Mouse (Mus musculus): ENCODE results near the gene Dpp4.

Gene Dpp4

DNA sequence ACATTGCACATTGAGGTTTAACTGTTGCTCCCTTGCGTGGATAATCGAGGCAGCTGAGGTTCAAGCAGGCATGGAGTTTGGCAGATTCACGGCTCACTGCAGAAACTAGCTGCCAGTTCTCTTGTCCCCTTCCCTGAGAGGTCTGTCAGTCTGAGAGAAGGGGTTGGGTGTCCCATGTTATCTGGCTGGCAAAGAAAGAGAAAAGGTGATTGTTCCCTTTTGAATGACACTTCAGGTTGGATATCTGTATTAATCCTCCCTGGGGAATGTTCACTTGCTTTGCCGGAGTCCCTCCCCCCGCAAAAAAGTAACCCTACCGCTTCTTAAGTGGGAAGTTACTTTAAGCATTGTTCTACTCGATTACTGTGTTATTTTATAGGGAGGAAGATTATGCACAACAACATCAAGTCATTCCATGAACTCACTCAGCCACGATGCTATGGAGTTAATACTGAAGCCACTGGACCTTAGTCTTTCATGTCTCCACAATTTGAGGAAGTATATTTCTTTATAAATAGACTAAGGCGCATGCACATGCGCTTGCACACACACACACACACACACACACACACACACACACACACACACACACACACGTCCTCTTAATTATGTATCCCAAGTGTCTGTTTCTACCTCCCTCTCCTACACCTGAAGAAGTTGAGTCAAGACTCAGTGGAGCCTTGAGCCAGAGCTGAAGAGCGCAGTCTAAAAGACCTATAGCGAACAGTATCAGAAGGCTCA, at the start of gene Dpp4:
Gene Dpp4, minus strand, starts transcription at position 151 of the 741 bp plus-strand sequence.
- no peak for DNase-seq (ENCODE audit: extremely low read depth, insufficient read length, low spot score)

DNA sequence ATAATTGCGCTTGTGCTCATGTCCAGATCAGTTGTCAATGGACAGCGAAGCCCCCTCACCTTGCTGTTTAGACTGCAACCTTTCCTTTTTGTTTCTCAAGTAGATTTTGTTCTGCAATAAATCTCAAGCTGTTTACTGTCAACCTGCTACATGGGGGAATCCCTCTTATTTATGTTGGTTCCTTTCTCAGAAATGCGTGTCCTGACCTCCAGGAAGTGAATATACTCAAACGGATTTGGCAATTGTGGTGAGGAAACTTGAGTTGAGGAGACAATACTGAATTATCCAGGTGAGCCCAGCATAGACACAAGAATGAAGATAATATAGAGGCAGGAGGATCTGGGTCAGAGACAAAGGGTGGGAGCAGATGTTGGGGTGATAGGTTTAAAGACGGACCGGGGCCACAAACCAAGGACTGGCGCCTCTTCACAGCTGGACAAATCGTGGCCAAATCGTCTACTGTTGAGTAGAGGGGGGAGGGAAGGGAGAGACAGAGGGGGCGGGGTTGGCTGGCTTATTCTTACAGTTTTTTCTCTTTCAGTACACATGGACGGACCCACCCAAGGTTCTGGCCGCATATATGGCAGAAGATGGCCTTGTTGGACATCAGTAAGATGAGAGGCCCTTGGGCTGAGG, 48.9 kb upstream of the Dpp4 start:
- DNase-seq (ENCODE audit: extremely low read depth, insufficient read length, low spot score) = no peak

DNA sequence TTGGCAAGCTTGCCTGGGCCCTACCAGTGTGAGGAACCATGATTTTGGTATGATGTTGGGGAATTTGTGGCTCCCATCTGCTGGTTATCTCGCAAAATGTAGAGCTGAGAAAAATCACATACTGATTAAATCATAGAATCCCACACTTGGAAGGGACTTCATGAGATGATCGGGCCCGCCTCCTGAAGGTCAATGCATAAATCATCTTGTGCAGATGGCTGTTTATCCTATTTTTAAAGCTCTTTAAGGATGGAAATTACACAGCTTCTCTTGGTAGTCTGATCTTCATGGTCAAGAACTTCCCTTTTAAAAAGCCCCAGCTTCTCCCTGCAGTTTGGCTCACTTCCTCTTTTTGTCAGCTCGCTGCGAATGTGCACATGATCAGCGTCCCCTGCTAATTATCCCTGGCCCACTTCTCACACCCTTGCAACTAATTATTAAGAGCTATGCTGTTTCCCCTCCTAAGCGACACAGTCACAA, 48.2 kb upstream of the Dpp4 start:
- no peak for DNase-seq (ENCODE audit: extremely low read depth, insufficient read length, low spot score)

DNA sequence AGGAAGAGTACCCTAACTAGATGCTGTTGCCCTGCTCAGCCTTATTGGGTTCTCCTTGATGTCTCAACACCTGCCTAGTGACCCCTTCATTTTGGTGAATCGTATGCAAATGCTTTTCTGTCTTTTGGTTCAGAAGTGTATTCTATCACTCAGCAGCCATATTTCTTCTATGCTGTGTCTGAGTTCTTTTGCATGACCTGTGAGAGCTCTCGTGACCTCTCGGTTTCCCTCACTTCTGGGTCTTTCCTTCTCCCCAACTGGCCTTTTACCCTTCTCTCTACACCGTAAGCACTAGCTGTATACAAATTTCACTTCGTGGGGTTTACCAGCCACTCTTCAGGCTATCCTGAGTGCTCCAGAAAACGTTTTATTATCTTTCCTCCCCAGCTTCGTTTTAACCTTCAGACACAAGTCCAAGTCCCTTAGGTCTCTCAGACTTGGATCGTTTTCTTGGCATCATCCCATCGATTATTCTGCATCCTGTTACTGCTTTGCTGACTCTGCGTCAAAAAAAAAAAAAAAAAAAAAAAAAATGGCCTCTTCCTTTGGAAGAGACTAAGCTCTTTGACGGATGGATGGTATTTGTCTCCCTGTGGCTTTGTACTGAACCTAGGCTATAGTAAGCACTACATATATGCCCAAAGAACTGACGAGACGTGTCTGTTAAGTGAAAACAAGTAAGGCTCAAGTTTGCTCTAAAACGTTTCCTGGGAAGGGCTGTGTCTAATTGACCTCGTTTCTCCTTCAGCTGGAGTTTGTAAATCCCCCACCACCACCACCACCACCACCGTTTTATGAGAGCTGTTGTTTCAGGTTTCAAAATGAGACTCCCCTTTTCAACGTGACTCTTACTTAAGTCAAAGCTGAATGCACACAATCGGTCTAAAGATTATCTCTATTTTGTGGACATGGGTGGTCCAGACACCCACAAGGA, 47.5 kb upstream of the Dpp4 start:
- DNase-seq (ENCODE audit: extremely low read depth, insufficient read length, low spot score) = no peak

DNA sequence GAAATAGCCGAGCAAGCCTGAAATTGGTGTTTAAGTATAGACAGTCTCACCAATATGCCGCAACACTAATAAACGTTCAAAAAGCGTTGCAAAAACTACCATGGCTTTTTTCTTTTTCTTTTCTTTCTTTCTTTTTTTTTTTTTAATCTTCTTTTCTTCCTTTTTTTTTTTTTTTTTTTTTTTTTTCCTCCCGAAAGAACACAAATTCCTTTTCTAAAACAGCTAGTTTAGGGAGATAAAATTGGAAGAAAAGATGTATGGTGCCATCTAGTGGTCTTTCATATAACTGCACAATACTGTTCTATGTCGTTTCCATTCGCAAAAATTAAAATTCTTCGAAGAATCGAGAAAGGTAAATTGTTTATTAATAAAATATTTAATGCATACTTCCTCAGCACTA, 46.0 kb upstream of the Dpp4 start:
- no peak for DNase-seq (ENCODE audit: extremely low read depth, insufficient read length, low spot score)

DNA sequence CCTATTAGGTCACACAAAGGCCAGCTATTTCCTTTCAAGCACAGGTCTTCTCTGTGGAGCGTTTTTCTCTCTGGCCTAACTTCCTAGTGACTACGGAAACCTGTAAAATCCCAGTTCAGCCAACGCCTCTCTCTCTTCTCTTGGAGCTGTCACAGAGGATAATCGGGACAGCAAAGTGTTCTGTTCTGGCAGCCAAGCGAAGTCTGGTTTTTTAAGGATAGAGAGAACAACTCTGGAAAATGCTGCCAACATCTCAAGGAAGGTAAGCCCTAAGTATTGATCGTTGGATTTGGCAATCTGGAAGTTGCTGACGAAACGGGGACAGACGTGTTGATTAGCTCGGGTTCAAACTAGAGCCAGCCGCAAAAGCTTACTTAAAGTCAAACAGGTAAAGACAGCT, 43.0 kb upstream of the Dpp4 start:
- DNase-seq (ENCODE audit: extremely low read depth, insufficient read length, low spot score) = no peak

DNA sequence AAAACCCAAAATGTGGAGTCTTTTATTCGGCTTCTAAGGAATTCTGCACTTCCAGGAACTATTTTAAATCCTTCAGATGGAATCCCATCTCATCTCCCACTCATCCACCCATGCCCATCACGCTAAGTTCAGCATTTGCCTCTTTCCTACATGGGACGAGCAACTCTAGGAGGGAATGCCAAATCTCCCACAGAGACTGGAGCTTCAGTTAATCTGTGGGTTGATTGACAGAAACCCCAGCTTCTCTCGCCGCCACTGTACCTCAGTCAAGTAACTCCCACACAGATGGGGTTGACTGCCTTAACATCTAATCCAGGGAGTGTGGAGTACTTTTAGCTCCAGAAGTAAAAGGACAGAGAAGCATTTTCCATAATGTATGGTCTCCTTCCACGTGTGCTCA, 42.0 kb upstream of the Dpp4 start:
- no peak for DNase-seq (ENCODE audit: extremely low read depth, insufficient read length, low spot score)

DNA sequence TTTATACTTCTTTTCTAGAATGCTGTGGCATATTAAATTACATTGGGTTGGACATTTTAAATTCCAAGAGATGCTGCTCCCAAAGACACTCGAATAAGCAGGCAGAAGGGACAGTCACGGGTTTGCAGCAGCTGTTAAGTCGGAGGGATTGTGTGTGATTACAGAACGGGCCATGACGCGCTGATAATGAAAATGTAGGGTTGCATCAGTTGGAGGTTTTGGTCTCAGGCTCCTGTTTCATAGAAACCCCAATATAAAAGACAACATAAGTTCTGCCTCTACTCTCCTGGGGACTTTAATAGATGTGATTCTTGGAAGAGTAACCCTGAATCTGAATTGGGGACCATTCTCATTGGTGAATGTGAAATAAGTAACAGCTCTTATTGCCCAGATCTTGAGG, 38.3 kb upstream of the Dpp4 start:
- no peak for DNase-seq (ENCODE audit: extremely low read depth, insufficient read length, low spot score)

DNA sequence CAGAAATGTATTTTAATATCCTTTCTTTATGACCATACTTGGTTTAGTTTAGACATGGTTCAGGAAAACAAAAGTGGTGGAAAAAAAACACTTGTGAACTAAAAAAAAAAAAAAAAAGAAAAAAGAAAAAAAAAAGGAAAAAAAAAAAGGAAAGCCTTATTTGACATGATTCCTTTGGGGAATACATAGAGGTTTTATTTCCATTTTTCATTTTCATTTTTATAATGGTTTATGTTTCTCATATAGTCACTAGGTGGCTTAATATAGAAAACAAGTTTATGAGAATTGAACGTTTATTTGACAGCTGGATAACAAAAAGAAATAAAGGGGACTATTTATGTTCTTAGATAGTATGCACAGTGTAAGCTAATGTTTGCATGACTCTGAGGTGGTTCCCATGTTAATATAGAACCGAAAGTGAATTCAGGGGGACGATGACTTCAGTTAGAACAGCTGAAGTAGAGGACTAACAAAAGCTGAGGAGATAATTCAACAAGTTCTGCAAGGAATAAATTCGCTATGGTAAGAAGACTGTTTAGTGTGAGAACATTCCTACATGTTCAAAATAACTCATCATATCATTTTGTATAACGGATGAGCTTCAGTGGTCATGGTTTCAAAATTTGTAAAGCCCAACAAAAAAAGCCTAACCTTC, 37.8 kb upstream of the Dpp4 start:
- no peak for DNase-seq (ENCODE audit: extremely low read depth, insufficient read length, low spot score)

DNA sequence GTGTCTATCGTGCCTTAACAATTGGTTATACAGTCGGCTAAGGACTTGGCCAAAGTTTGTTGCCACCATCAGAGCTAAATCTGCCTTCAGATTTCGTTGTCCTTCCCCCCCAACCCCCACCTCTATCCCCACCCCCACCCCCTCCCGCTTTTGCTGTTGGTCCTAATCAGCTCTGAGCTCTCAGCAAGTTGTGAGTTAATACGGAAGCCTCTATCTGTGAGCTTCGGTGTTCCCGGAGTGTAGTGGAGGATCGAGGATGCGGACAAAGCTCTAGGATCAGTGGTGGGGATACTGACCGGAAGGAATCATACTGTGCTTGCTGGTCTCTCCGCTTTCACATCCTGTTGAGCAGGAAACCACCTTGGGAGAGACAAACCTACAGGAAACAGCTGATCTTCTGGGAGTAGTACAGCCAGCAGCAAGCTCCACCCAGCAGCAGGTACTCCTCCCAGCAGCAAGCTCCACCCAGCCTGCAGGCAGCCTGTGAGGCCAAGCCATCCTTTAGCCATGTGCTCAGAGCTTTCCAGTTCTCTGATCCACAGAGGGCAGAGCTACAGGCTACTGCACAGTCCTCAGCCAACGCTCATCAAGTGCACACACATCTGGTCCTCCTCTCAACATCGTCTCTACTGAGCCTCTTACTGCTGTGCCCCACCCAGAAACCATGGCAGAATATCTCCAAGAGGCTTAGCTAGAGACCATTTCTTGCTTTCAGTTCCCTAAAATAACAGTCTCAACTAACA, 28.9 kb upstream of the Dpp4 start:
- no peak for DNase-seq (ENCODE audit: extremely low read depth, insufficient read length, low spot score)

DNA sequence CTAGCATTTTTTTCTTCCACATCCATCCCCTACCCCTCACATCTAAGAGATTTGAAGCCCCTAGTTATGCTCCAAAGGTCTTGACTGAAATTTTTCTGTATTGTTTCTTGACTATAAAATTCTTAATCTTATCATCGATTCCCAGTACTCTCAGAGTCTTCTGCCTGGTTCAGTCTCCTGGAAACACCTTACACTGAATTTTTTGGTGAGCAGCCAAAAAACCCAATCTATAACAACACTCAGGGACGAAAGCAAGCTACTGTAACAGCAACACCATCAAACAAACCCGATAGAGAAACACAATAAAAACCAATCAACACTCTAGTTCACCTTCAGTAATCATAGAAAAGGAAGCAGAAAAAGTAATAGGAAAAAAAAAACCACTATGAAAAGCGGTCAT, 28.1 kb upstream of the Dpp4 start:
- no peak for DNase-seq (ENCODE audit: extremely low read depth, insufficient read length, low spot score)

DNA sequence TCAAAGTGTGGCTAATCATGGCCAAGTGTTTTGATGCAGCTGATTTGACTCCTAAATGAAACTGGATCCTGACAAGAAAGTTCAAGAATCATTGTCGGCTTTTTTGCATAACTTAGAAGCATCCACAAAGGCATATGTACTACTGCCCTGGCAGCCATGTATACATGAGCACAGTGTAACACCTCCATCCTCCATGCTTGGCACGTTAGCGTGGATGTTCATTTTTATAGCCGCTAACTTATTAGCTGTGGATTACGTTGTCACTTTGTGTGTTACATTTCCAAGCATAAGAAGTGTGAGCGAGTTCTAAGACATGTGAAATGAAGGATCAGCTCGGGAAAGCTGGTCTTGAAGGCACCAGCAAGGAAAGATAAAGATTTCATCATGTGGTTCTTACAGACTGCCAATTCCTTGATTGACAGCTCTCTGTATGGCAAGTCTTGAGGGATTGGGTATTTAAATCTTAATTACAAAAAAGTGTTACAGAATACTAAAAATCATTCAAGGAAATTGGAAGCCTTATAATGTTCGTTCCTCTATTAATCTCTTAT, 19.3 kb upstream of the Dpp4 start:
- DNase-seq (ENCODE audit: extremely low read depth, insufficient read length, low spot score) = no peak

DNA sequence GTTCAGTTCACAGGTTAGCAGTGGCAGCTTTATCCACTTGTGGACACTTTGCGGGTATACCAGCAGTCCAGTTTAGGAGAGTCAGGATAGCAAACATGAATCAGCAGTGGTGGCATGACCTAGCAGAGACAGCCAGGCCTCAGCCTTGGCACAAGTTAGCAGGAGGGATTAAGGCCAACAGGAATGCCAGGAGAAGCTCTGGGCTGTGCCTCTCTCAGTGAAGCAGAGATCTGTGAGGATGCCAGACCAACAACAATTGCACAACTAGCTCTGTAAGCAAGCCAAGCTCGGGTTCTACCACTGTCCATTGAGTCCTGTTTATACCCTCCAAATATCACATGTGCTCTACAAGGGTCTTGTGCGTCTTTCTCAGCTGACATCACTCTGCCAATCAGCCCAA, 13.9 kb upstream of the Dpp4 start:
- DNase-seq (ENCODE audit: extremely low read depth, insufficient read length, low spot score) = peak; percentile 29

DNA sequence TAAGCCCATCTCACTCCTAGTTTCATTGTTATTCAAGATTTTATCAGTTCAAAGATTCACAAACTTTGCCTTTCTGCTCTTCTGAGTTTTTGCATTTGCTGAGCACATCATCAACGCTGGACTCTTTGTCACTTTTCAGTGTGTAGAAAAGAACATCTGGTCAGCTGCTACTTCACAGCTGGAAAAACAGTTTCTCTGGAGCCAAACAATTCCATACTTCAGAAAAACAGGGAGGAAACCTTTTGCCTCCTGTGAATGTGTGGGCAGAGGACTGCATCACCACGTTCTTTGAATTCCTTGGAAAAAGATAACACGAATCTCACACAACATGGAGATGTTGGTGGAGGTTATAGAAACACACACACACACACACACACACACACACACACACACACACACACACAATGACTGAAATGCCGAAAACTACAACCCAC, 11.3 kb upstream of the Dpp4 start:
- DNase-seq (ENCODE audit: extremely low read depth, insufficient read length, low spot score) = no peak

DNA sequence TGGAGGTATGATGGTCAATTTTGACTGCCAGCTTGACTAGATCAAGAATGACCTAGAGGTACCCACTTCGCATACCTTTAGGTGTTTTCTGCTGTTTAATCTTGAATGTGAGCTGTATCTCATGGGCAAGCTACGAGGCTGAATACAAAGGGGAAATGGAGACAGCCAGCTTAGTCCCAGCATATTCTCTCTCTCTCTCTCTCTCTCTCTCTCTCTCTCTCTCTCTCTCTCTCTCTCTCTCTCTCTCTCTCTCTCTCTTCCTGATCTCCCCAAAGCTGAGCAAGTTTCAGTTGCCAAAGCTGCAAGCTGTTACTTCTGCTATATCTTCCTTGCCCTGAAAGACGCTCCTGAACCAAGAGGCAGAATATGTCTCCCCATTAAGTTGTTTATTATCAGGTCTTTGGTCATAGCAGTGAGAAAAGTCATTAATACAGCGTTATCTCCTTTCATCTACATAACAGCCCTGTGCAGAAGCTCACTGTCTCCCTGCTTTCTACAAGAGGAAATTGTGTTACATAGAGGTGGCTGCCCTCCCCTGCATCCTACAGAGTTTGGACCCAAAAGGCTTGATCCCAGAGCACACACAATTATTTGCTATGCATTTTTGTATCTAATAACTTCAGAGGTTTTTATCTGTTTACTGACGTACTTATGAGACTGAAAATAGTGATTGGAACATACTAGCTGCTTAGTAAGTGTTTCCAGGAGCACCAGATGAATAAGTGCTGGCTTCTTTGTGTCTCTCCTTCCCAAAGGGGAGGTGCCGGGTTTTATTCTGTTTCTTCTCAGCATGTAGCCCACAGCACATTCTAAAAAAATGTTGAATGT, 10.7 kb upstream of the Dpp4 start:
- DNase-seq (ENCODE audit: extremely low read depth, insufficient read length, low spot score) = no peak

DNA sequence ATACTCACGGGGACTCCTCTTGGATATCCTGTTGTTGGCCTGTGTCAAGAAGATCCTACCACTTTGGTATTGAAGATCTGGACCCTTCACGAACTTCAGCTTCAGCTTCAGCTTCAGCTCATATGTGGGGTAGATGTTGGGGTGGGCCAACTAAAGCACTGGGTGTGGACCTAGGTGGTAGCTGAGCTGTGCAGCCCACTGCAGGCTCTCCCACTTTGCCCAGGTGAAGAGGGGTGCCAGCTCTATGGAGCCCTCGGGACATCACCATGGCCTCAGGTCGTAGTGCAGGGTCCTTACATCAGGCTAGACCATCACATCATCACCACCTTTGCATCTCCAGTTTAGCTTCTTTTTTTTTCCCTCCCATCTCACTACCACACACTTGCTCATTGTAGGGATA, 9.2 kb upstream of the Dpp4 start:
- no peak for DNase-seq (ENCODE audit: extremely low read depth, insufficient read length, low spot score)

DNA sequence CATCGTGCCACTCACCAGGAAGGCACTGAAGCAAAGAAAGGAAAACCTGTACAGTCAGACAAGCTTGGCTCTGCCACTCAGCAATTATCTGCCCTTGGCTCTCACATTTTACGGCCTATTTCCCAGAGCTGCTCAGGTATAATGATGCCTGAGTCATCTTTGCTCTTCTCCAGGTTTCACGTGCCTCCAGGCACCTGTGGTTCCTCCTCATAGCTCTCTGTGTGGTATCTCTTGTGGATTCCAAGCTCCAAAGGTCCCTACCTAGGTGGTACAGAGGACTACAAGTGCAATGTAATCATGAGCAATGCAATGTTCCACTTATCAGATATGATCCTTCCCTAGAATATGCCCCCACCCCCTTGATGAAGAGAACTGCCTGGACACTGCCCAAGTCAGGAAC, 8.0 kb upstream of the Dpp4 start:
- no peak for DNase-seq (ENCODE audit: extremely low read depth, insufficient read length, low spot score)

DNA sequence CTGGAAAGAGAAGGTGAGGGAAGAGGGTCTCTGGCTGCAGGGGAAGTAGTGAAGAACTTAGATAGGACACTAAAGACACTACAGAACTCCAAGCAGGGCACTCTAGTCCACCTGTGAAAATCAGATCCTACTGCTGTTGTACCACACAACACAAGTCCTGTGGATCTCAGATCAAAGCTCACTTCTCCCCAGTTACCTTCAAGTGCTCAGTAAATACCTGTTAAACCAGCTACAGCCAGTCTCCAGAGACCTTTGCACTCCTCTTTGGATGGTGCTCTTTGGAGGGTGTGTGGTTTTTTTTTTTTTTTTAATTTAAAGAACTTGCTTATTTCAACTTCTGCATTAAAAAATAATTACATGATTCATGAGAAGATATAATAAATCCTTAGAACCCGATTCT, 5.2 kb upstream of the Dpp4 start:
- no peak for DNase-seq (ENCODE audit: extremely low read depth, insufficient read length, low spot score)
